Mouse (Mus musculus) small intestine, adult 2 months (tissue): ENCODE data around the gene Sparcl1. TPM values are rescaled to one million over a fixed set of nuclear protein-coding genes. Genes with fewer than 3 reads are reported as not detected.

Experiments
- H3K27ac ChIP-seq: fragments of 200-500 bp; 2 replicates; pipeline ENCODE4 v1.5.1; 2012; ENCODE audit warnings: low read depth, low read length, control low read depth, inconsistent platforms; ENCODE audit not compliant: insufficient read depth
- H3K27me3 ChIP-seq: fragments of 200-500 bp; 2 replicates; pipeline ENCODE4 v1.6.1; 2012; ENCODE audit warnings: mild to moderate bottlenecking, moderate library complexity, low read length, inconsistent platforms; ENCODE audit not compliant: control insufficient read depth, insufficient read depth
- H3K36me3 ChIP-seq: fragments of 200-500 bp; 2 replicates; pipeline ENCODE4 v1.6.1; 2012; ENCODE audit warnings: mild to moderate bottlenecking, low read length, control low read depth, inconsistent platforms; ENCODE audit not compliant: control insufficient read depth, insufficient read depth
- H3K4me1 ChIP-seq: fragments of 200-500 bp; 2 replicates; pipeline ENCODE4 v1.6.1; 2012; ENCODE audit warnings: low read length, inconsistent platforms, mixed read lengths; ENCODE audit not compliant: control insufficient read depth, insufficient read depth, insufficient read length
- H3K4me3 ChIP-seq: fragments of 200-500 bp; 2 replicates; pipeline ENCODE4 v1.5.1; 2012; ENCODE audit warnings: low read depth, mild to moderate bottlenecking, control low read depth, inconsistent platforms, low read length, moderate library complexity
- CTCF ChIP-seq: fragments of 200-500 bp; IDR thresholded peaks from 2 replicates; pipeline ENCODE4 v1.5.1; 2012; ENCODE audit warnings: low read depth, mild to moderate bottlenecking, control low read depth, inconsistent platforms, low read length, moderate library complexity, mixed read lengths; ENCODE audit not compliant: insufficient replicate concordance, insufficient read length; ENCODE audit errors: extremely low read depth
- POLR2A ChIP-seq: fragments of 200-500 bp; IDR thresholded peaks from 2 replicates; pipeline ENCODE4 v1.6.1; 2012; ENCODE audit warnings: low read depth, mild to moderate bottlenecking, control low read depth, inconsistent platforms, low read length, moderate library complexity
- WGBS: fragments of 180-500 bp; shearing (Covaris S2); methylation state at CpG from one replicate; pipeline ENCODE4 v1.1.7; 2018; 5-methylcytosine and 5-hydroxymethylcytosine counted together
- polyA plus RNA-seq: library from polyadenylated mRNA; depleted of rRNA; stranded (reverse); fragments of >200 nt; gene quantifications from 2 replicates; pipeline ENCODE4 v1.2.3, GENCODE M21; 2012

Sparcl1 gene
- polyA plus RNA-seq, 1 experiment = 28.8 TPM

- Histone ChIP-seq H3K27ac (no peak overlapping the region), H3K4me1 (peaks cover 8% of the 10 kb centered on the region), H3K4me3 (no peak overlapping the region), H3K27me3 (no peaks in the 10 kb centered on the region), H3K36me3 (no peaks in the 10 kb centered on the region)
- TF ChIP-seq CTCF = no peak
- TF ChIP-seq POLR2A = no peak
- 71% methylated on average over 10 of the region's 10 CpGs for WGBS
Measured at GRCm38 (mm10) chr5:104101678-104102531, 11.6 kb downstream of the Sparcl1 start.

GRCm38 (mm10) chr5:104096078-104096938, 17.2 kb downstream of the Sparcl1 start:
- 0 out of 2 replicates have a peak, but pooled peaks cover 3% of the 10 kb centered on the region for H3K4me1 ChIP-seq
- no peak for TF ChIP-seq POLR2A
- no peak for TF ChIP-seq CTCF
- no peaks in the 10 kb centered on the region for H3K36me3 ChIP-seq
- H3K27ac ChIP-seq = peak overlapping the region; percentile 80; the same call in 1 of the 2 replicates
- H3K27me3 ChIP-seq = no peaks in the 10 kb centered on the region
- H3K4me3 ChIP-seq = no peak overlapping the region
- 48% methylated on average over 16 of the region's 16 CpGs for WGBS

- Histone ChIP-seq H3K4me3 (no peak overlapping the region), H3K36me3 (no peaks in the 10 kb centered on the region), H3K27ac (peak overlapping the region; percentile 80), H3K4me1 (0 out of 2 replicates have a peak, but pooled peaks cover 3% of the 10 kb centered on the region), H3K27me3 (no peaks in the 10 kb centered on the region)
- TF ChIP-seq POLR2A = no peak
- TF ChIP-seq CTCF = no peak
- WGBS = 65% methylated on average over 11 of the region's 11 CpGs
Measured at GRCm38 (mm10) chr5:104095416-104096077, 18.0 kb downstream of the Sparcl1 start.

- TF ChIP-seq CTCF = no peak
- TF ChIP-seq POLR2A = no peak
- Histone ChIP-seq H3K27me3 (no peaks in the 10 kb centered on the region), H3K27ac (no peak overlapping the region), H3K4me3 (no peak overlapping the region), H3K4me1 (no peaks in the 10 kb centered on the region), H3K36me3 (no peaks in the 10 kb centered on the region)
- WGBS = 65% methylated on average over 2 of the region's 2 CpGs
Measured at GRCm38 (mm10) chr5:104089751-104090150, 23.8 kb downstream of the Sparcl1 start.

GRCm38 (mm10) chr5:104085366-104085765, 28.2 kb downstream of the Sparcl1 start:
- 88% methylated on average over 9 of the region's 9 CpGs for WGBS
- Histone ChIP-seq H3K27me3 (no peaks in the 10 kb centered on the region), H3K27ac (no peak overlapping the region), H3K4me1 (no peaks in the 10 kb centered on the region), H3K4me3 (no peak overlapping the region), H3K36me3 (no peaks in the 10 kb centered on the region)
- TF ChIP-seq POLR2A (no peak), CTCF (no peak)

- Histone ChIP-seq H3K27ac (no peak overlapping the region), H3K4me1 (no peaks in the 10 kb centered on the region), H3K4me3 (no peak overlapping the region), H3K27me3 (no peaks in the 10 kb centered on the region), H3K36me3 (no peaks in the 10 kb centered on the region)
- 82% methylated on average over 6 of the region's 6 CpGs for WGBS
- TF ChIP-seq POLR2A (no peak), CTCF (no peak)
Measured at GRCm38 (mm10) chr5:104080736-104081135, 32.8 kb downstream of the Sparcl1 start.
